9 mouse cellular contexts compared by ENCODE assay signal in the genomic region with DNA sequence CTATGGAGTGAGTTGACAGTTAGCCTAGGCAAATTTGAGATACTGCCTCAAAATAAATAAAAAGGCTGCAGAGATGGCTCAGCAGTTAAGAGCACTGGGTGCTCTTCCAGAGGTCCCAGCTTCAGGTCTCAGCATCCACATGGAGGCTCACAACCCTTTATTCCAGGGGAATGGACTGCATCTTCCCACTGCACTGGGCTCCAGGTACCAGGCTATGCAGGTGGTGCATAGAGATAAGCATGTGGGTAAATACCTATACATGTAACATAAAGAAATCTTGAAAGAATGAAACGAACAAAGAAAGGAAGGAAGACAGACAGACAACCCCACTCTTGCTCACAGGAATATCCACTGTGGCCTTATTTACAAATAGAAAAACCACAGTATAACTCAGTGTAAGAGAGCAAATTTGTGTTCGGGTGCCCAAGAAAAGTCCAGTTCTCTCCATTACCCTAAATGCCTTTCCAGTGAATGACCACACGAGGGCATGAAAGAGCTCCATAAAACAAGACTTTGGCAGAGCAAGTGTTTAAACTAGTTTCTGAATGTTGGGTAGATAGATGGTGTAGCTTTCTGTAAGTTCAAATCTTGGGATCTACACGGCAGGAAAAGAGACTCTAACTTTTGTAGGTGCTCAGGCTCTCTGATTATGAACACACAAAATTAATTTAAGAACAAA. TPM values are rescaled to one million over a fixed set of nuclear protein-coding genes. Genes with fewer than 3 reads are reported as not detected.
DNase-seq lines count a peak whose midpoint lies in the region; TF ChIP-seq lines count a peak whose summit lies in the region.
"Had no signal": no experiment of that assay in that cellular context is flagged by ENCODE, and none has a peak within 500 bp of the region (broad histone marks: within the 10 kb centered on the region; RNA-seq: fewer than 3 reads in every experiment).

No protein-coding gene starts in this region.

- H3K36me3 ChIP-seq in liver, adult 2 months (ENCODE audit: control insufficient read depth, insufficient read depth, low read length) = no peaks in the 10 kb centered on the region

- peaks cover 23% of the 10 kb centered on the region for H3K4me1 ChIP-seq in liver, adult 2 months (ENCODE audit: control insufficient read depth, insufficient read depth, low read length)

- no peak for TF ChIP-seq POLR2A in liver, adult 2 months (IDR thresholded peaks at IDR 0.05; ENCODE audit: extremely low read depth, insufficient read depth, low read length)

- H3K27me3 ChIP-seq in liver, adult 2 months (ENCODE audit: control insufficient read depth, insufficient read depth, low read length) = no peaks in the 10 kb centered on the region
- H3K27me3 ChIP-seq: Patski had no signal

- H3K4me3 ChIP-seq in liver, adult 2 months (ENCODE audit: insufficient read depth, low read depth, low read length) = no peak overlapping the region

- peak; percentile 44 to 61 for DNase-seq in cerebellum, postnatal 10 days
- DNase-seq in cerebellum, adult 11-12 months = no peak
- DNase-seq in liver, adult 2 months (ENCODE audit: extremely low read depth, low read depth, low spot score) = peak; percentile 63
- no peak for DNase-seq in liver
- DNase-seq in brain, adult 2 months (ENCODE audit: low read depth, low spot score) = peak; percentile 80
- peak; percentile 67 for DNase-seq in lung, postnatal 36 days
- no peak for DNase-seq in ovary, postnatal 10 days (ENCODE audit: low spot score)
- no peak for DNase-seq in adrenal gland, adult 18-20 months (ENCODE audit: low spot score in 2 of 2)

- H3K27ac ChIP-seq in liver, adult 2 months (replicated peaks; ENCODE audit: insufficient read depth, low read depth, low read length) = peak overlapping the region; percentile 80

- WGBS in liver, adult 2 months = 17% methylated on average over 4 of the region's 4 CpGs

- no peak overlapping the region for H3K9ac ChIP-seq in liver, adult 2 months (ENCODE audit: low read depth, low read length)

- peak; percentile 51 for TF ChIP-seq CTCF in liver, adult 2 months (IDR thresholded peaks at IDR 0.05; ENCODE audit: low read depth, low read length)

- H3K79me2 ChIP-seq in liver, adult 2 months (ENCODE audit: control insufficient read depth, insufficient read depth, low read length) = peaks cover 6% of the 10 kb centered on the region; the same call in 1 of the 2 replicates

RNA-seq across cellular contexts. Expression of gene Ehd2, which starts 15.5 kb away (rescaled TPM):
- 1.0 and 1.4 TPM in 2 replicates for total RNA-seq in liver, adult 2 months (2014; rRNA removed)
- 1.6 and 1.7 TPM in 2 replicates for polyA plus RNA-seq in liver, adult 2 months (2012; rRNA removed)
- total RNA-seq in adrenal gland, adult 18-20 months (2021) = 100 to 1,000 TPM in 1 of 2 experiments, 10 to 100 TPM in 1; 28.7 to 121 TPM

RNA-seq across cellular contexts. Expression of gene Nop53, which starts 37.0 kb away (rescaled TPM):
- total RNA-seq in liver, adult 2 months (2014; rRNA removed) = 57.3 and 59.6 TPM in 2 replicates
- 65.2 and 69.5 TPM in 2 replicates for polyA plus RNA-seq in liver, adult 2 months (2012; rRNA removed)
- total RNA-seq in adrenal gland, adult 18-20 months (2021) = 100 to 1,000 TPM; 181 to 185 TPM

Comparison
In these comparisons a context has a peak if more than half of its experiments do, and no peak if none do; other contexts are left out.
1. DNase-seq: peak in cerebellum, postnatal 10 days (2 of 2), liver, adult 2 months (single experiment), brain, adult 2 months (single experiment) and lung, postnatal 36 days (single experiment); none in cerebellum, adult 11-12 months (single experiment), liver (single experiment), ovary, postnatal 10 days (single experiment) and adrenal gland, adult 18-20 months (0 of 2).
2. RNA of gene Ehd2, which starts 15.5 kb away (total RNA-seq): 28.7 to 121 TPM in adrenal gland, adult 18-20 months; 1.0 to 1.4 TPM in liver, adult 2 months; every median in the first group is over 10 times any median in the second.